Mouse (Mus musculus): ENCODE data around the gene Emcn.

Emcn gene

GRCm38 (mm10) chr3:137340938-137341337 lies at the start of gene Emcn:
Emcn (plus strand) TSS chr3:137341067.
- no peaks in the 10 kb centered on the region for H3K27me3 ChIP-seq (ENCODE audit: insufficient read depth, low read length)
- H3K36me3 ChIP-seq (ENCODE audit: insufficient read depth, low read length), result no peaks in the 10 kb centered on the region
- TF ChIP-seq CTCF (conservative IDR thresholded peaks at IDR 0.05; ENCODE audit: low read length) (no peak), NANOG (IDR thresholded peaks at IDR 0.05; ENCODE audit: borderline replicate concordance, low read length) (no peak), POU5F1 (IDR thresholded peaks at IDR 0.05; ENCODE audit: borderline replicate concordance, low read length) (no peak)
- no peaks in the 10 kb centered on the region for H3K4me1 ChIP-seq (replicated peaks; ENCODE audit: low read depth, low read length)
- no peak within 1 kb of the TSS for H3K4me3 ChIP-seq (replicated peaks; ENCODE audit: low read length)
- H3K9me3 ChIP-seq (ENCODE audit: low read length), result no peaks in the 10 kb centered on the region

- Histone ChIP-seq H3K9me3 (ENCODE audit: low read length) (peaks cover 6% of the 10 kb centered on the region), H3K27me3 (ENCODE audit: insufficient read depth, low read length) (no peaks in the 10 kb centered on the region), H3K36me3 (ENCODE audit: insufficient read depth, low read length) (no peaks in the 10 kb centered on the region), H3K4me3 (replicated peaks; ENCODE audit: low read length) (no peak overlapping the region), H3K4me1 (replicated peaks; ENCODE audit: low read depth, low read length) (no peaks in the 10 kb centered on the region)
- TF ChIP-seq NANOG (IDR thresholded peaks at IDR 0.05; ENCODE audit: borderline replicate concordance, low read length) (no peak), CTCF (conservative IDR thresholded peaks at IDR 0.05; ENCODE audit: low read length) (no peak), POU5F1 (IDR thresholded peaks at IDR 0.05; ENCODE audit: borderline replicate concordance, low read length) (no peak)
These were observed 47.7 kb upstream of the Emcn start for GRCm38 (mm10) chr3:137293174-137293591.

- Histone ChIP-seq H3K4me3 (replicated peaks; ENCODE audit: low read length) (no peak overlapping the region), H3K36me3 (ENCODE audit: insufficient read depth, low read length) (no peaks in the 10 kb centered on the region), H3K9me3 (ENCODE audit: low read length) (no peaks in the 10 kb centered on the region), H3K27me3 (ENCODE audit: insufficient read depth, low read length) (no peaks in the 10 kb centered on the region), H3K4me1 (replicated peaks; ENCODE audit: low read depth, low read length) (no peaks in the 10 kb centered on the region)
- no peak for TF ChIP-seq POU5F1 (IDR thresholded peaks at IDR 0.05; ENCODE audit: borderline replicate concordance, low read length)
- no peak for TF ChIP-seq CTCF (conservative IDR thresholded peaks at IDR 0.05; ENCODE audit: low read length)
- TF ChIP-seq NANOG (IDR thresholded peaks at IDR 0.05; ENCODE audit: borderline replicate concordance, low read length), result no peak
These were observed 42.6 kb upstream of the Emcn start for GRCm38 (mm10) chr3:137298230-137298629.

GRCm38 (mm10) chr3:137300210-137300609 lies 40.7 kb upstream of the Emcn start:
- H3K4me3 ChIP-seq (replicated peaks; ENCODE audit: low read length), result no peak overlapping the region
- TF ChIP-seq POU5F1 (IDR thresholded peaks at IDR 0.05; ENCODE audit: borderline replicate concordance, low read length), result no peak
- TF ChIP-seq NANOG (IDR thresholded peaks at IDR 0.05; ENCODE audit: borderline replicate concordance, low read length), result no peak
- no peak for TF ChIP-seq CTCF (conservative IDR thresholded peaks at IDR 0.05; ENCODE audit: low read length)
- H3K36me3 ChIP-seq (ENCODE audit: insufficient read depth, low read length), result no peaks in the 10 kb centered on the region
- no peaks in the 10 kb centered on the region for H3K27me3 ChIP-seq (ENCODE audit: insufficient read depth, low read length)
- no peaks in the 10 kb centered on the region for H3K9me3 ChIP-seq (ENCODE audit: low read length)
- H3K4me1 ChIP-seq (replicated peaks; ENCODE audit: low read depth, low read length), result no peaks in the 10 kb centered on the region

- Histone ChIP-seq H3K9me3 (ENCODE audit: low read length) (no peaks in the 10 kb centered on the region), H3K27me3 (ENCODE audit: insufficient read depth, low read length) (no peaks in the 10 kb centered on the region), H3K4me1 (replicated peaks; ENCODE audit: low read depth, low read length) (no peaks in the 10 kb centered on the region), H3K4me3 (replicated peaks; ENCODE audit: low read length) (no peak overlapping the region), H3K36me3 (ENCODE audit: insufficient read depth, low read length) (no peaks in the 10 kb centered on the region)
- no peak for TF ChIP-seq CTCF (conservative IDR thresholded peaks at IDR 0.05; ENCODE audit: low read length)
- no peak for TF ChIP-seq NANOG (IDR thresholded peaks at IDR 0.05; ENCODE audit: borderline replicate concordance, low read length)
- no peak for TF ChIP-seq POU5F1 (IDR thresholded peaks at IDR 0.05; ENCODE audit: borderline replicate concordance, low read length)
These were observed 39.7 kb upstream of the Emcn start for GRCm38 (mm10) chr3:137301195-137301594.

GRCm38 (mm10) chr3:137302804-137303203 lies 38.1 kb upstream of the Emcn start:
- Histone ChIP-seq H3K9me3 (ENCODE audit: low read length) (peaks cover 5% of the 10 kb centered on the region), H3K36me3 (ENCODE audit: insufficient read depth, low read length) (no peaks in the 10 kb centered on the region), H3K4me1 (replicated peaks; ENCODE audit: low read depth, low read length) (no peaks in the 10 kb centered on the region), H3K27me3 (ENCODE audit: insufficient read depth, low read length) (no peaks in the 10 kb centered on the region), H3K4me3 (replicated peaks; ENCODE audit: low read length) (no peak overlapping the region)
- no peak for TF ChIP-seq CTCF (conservative IDR thresholded peaks at IDR 0.05; ENCODE audit: low read length)
- TF ChIP-seq NANOG (IDR thresholded peaks at IDR 0.05; ENCODE audit: borderline replicate concordance, low read length), result no peak

- Histone ChIP-seq H3K36me3 (ENCODE audit: insufficient read depth, low read length) (no peaks in the 10 kb centered on the region), H3K9me3 (ENCODE audit: low read length) (peaks cover 8% of the 10 kb centered on the region), H3K4me1 (replicated peaks; ENCODE audit: low read depth, low read length) (no peaks in the 10 kb centered on the region), H3K27me3 (ENCODE audit: insufficient read depth, low read length) (no peaks in the 10 kb centered on the region), H3K4me3 (replicated peaks; ENCODE audit: low read length) (no peak overlapping the region)
- TF ChIP-seq POU5F1 (IDR thresholded peaks at IDR 0.05; ENCODE audit: borderline replicate concordance, low read length) (no peak), NANOG (IDR thresholded peaks at IDR 0.05; ENCODE audit: borderline replicate concordance, low read length) (no peak), CTCF (conservative IDR thresholded peaks at IDR 0.05; ENCODE audit: low read length) (no peak)
These were observed 30.9 kb upstream of the Emcn start for GRCm38 (mm10) chr3:137309959-137310358.

GRCm38 (mm10) chr3:137312540-137312939 lies 28.3 kb upstream of the Emcn start:
- H3K27me3 ChIP-seq (ENCODE audit: insufficient read depth, low read length), result no peaks in the 10 kb centered on the region
- no peak overlapping the region for H3K4me3 ChIP-seq (replicated peaks; ENCODE audit: low read length)
- TF ChIP-seq POU5F1 (IDR thresholded peaks at IDR 0.05; ENCODE audit: borderline replicate concordance, low read length) (no peak), NANOG (IDR thresholded peaks at IDR 0.05; ENCODE audit: borderline replicate concordance, low read length) (no peak)
- H3K9me3 ChIP-seq (ENCODE audit: low read length), result peaks cover 3% of the 10 kb centered on the region; the same call in 1 of the 2 replicates
- H3K4me1 ChIP-seq (replicated peaks; ENCODE audit: low read depth, low read length), result no peaks in the 10 kb centered on the region
- no peaks in the 10 kb centered on the region for H3K36me3 ChIP-seq (ENCODE audit: insufficient read depth, low read length)

GRCm38 (mm10) chr3:137313775-137314362 lies 27.0 kb upstream of the Emcn start:
- Histone ChIP-seq H3K4me3 (replicated peaks; ENCODE audit: low read length) (no peak overlapping the region), H3K36me3 (ENCODE audit: insufficient read depth, low read length) (no peaks in the 10 kb centered on the region), H3K27me3 (ENCODE audit: insufficient read depth, low read length) (no peaks in the 10 kb centered on the region), H3K4me1 (replicated peaks; ENCODE audit: low read depth, low read length) (no peaks in the 10 kb centered on the region), H3K9me3 (ENCODE audit: low read length) (peaks cover 3% of the 10 kb centered on the region; the same call in 1 of the 2 replicates)
- TF ChIP-seq NANOG (IDR thresholded peaks at IDR 0.05; ENCODE audit: borderline replicate concordance, low read length) (no peak), POU5F1 (IDR thresholded peaks at IDR 0.05; ENCODE audit: borderline replicate concordance, low read length) (no peak), CTCF (conservative IDR thresholded peaks at IDR 0.05; ENCODE audit: low read length) (no peak)

Measured in E14TG2a.4 (cell line).